Mouse (Mus musculus) yolk sac, embryonic 10.5 days (tissue): ENCODE results near the gene Prpf40b.
"Not testable (repeated sequence)": the region's sequence is repeated elsewhere in the genome, so short reads cannot be mapped to it uniquely, and the experiment has no call there.

ENCODE experiments used
- DNase-seq: peaks from one replicate; pipeline ENCODE4 v3.0.0-alpha.2; 2017; ENCODE audit warnings: low spot score

Gene Prpf40b

DNA sequence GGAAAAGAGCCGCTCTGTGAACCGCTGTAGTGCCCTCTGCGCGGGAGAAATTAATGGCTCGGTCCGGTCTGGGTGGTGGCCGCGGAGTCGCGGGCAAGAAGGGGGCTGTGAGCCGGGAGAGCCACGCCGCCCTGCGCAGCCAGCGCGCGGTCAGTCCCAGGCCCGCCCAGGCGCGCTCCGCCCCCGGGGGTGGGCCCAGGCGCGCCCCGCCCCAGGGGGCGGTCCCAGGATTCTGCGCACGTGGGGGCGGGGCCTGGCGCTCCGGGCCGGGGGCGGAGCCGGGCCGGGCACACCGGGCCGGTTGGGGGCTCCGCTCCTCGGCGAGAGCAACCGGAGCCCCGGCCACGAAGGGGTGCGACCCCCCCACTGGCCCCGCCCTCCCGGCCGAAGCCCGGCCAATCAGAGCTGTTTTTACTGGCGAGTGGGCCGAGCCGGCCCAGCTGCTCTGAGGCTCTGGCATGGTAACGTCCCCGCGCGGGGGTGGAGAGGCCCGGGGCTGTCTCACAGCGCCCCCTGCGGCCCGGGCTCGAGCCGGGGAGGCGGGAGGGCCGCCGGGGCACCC, at the start of gene Prpf40b:
TSS of gene Prpf40b (plus strand) at position 275 of the 562 bp plus-strand sequence.
- peak; percentile 92 for DNase-seq

- DNase-seq, result not testable (repeated sequence)
Measured at GRCm38 (mm10) chr15:99246736-99247135, 48.2 kb upstream of the Prpf40b start.

GRCm38 (mm10) chr15:99248972-99249371, 45.9 kb upstream of the Prpf40b start:
- DNase-seq, result no peak

GRCm38 (mm10) chr15:99249938-99250337, 44.9 kb upstream of the Prpf40b start:
- DNase-seq, result no peak

GRCm38 (mm10) chr15:99251111-99251510, 43.8 kb upstream of the Prpf40b start:
- not testable (repeated sequence) for DNase-seq

GRCm38 (mm10) chr15:99251626-99252380, 43.1 kb upstream of the Prpf40b start, which contains the start of gene Mcrs1:
Mcrs1 (minus strand) TSS chr15:99251961.
- DNase-seq, result peak; percentile 96

- DNase-seq, result no peak
Measured at GRCm38 (mm10) chr15:99252381-99253174, 42.3 kb upstream of the Prpf40b start.

DNA sequence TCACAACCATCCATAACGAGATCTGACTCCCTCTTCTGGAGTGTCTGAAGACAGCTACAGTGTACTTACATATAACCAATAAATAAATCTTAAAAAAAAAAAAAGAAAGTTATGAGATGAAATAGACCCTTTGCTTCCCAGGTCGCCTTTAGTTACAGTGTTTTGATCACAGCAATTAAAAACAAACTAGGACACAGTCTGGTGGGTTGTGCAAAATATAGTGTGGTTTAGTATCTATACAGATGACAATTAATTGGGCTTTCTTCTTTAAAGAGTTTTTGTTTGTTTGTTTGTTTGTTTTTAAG, 41.8 kb upstream of the Prpf40b start:
- not testable (repeated sequence) for DNase-seq

DNA sequence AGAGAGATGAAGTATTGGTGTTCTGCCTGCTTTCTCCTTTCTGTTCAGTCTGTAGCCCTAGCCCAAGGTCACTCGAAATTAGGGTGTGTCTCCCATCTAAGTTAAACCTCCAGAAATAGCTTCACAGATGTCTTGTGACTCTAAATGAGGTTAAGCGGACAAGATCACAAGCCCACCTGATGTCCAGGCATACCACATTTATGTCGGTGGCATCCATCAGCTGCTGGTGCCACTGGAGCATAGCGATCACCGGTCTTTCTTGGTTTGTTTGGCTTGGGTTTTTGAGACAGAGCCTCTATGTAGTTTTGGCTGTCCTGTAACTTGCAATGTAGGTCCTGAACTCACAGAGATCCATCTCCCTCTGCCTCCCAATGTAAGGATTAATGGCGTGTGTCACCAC, 41.1 kb upstream of the Prpf40b start:
- no peak for DNase-seq

- DNase-seq, result no peak
Measured at GRCm38 (mm10) chr15:99254477-99255005, 40.3 kb upstream of the Prpf40b start.

- DNase-seq, result no peak
Measured at GRCm38 (mm10) chr15:99255241-99255749, 39.6 kb upstream of the Prpf40b start.

GRCm38 (mm10) chr15:99259167-99259729, 35.6 kb upstream of the Prpf40b start:
- no peak for DNase-seq

GRCm38 (mm10) chr15:99259730-99260252, 35.1 kb upstream of the Prpf40b start:
- peak; percentile 90 for DNase-seq

- DNase-seq, result no peak
Measured at GRCm38 (mm10) chr15:99262702-99263101, 32.2 kb upstream of the Prpf40b start.

DNA sequence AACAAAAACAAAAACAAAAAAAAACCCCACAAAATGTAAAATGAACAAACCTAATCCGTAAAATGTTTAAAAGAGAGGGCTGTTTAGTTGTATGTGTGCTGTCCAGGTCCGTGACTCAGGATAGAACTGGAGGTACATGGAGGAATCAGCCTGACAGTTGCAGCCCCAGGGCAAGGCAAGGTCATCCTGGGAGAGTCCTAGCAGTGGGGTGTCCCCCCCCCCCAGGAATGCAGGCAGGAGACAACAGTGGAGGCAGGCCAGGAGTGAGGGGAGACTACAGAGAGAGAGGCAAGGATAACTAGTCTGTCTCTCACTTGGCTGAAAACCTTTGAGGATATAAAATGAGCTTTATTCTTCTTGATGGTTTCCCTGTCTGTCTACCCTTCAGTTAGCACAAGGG, 30.5 kb upstream of the Prpf40b start:
- DNase-seq, result no peak

DNA sequence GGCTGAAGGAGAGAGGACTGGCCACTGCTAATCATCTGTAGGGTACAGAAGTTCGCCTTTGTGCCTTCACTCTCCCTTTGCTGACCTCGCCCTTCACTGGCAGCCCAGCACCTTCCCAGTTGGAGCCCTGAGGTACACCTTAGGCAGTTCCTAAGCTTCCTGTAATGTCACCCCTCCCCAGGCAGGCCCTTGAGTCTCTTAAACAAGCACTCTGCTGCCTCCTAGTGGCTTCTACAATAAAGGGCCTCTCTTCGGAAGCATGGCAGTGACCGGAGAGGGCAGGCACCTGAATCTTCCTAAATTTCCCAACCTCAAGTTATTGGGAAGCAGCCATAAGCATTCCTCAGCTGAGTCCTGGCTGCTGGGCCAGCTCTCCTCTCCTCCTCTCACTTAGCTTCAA, 29.2 kb upstream of the Prpf40b start:
- peak; percentile 65 for DNase-seq

- DNase-seq, result no peak
Measured at GRCm38 (mm10) chr15:99276095-99276494, 18.8 kb upstream of the Prpf40b start.

- no peak for DNase-seq
Measured at GRCm38 (mm10) chr15:99278271-99278670, 16.6 kb upstream of the Prpf40b start.

DNA sequence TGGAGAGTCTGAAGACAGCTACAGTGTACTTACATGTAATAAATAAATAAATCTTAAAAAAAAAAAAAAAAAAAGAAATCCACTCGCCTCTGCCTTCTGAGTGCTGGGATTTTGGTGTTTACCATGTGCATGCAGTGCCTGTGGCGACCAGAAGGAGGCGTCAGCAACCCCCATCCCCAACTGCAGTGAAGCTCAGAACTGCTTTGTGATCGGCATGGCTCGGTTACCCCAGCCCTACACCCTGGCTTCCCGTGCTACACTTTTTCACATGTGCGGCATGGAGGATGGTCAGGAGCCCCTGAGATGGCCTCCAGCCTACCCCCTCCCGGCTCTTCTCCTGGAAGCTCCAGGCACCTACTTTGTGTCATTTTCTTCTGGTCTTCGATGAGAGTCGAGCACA, 11.4 kb upstream of the Prpf40b start:
- DNase-seq, result no peak

GRCm38 (mm10) chr15:99284527-99285188, 10.2 kb upstream of the Prpf40b start:
- peak; percentile 86 for DNase-seq

- peak; percentile 66 for DNase-seq
Measured at GRCm38 (mm10) chr15:99285189-99285535, 9.7 kb upstream of the Prpf40b start.
